Mouse (Mus musculus): Measurements from ENCODE around the gene Cebpe. TPM values are rescaled to one million over a fixed set of nuclear protein-coding genes. Genes with fewer than 3 reads are reported as not detected.

Gene Cebpe
- polyA plus RNA-seq, 1 experiment from 2014 or later, result not detected

- H3K27ac ChIP-seq (replicated peaks in 1 of 2; ENCODE audit: control insufficient read depth in 1 of 2, insufficient read depth in 1 of 2, low read depth in 2 of 2, low read length in 2 of 2), result no peak overlapping the region
- no peaks in the 10 kb centered on the region for H3K9me3 ChIP-seq (ENCODE audit: control insufficient read depth, low read length)
- H3K4me1 ChIP-seq (ENCODE audit: control insufficient read depth in 2 of 2, insufficient read depth in 2 of 2, low read length in 2 of 2), result no peaks in the 10 kb centered on the region
- H3K27me3 ChIP-seq (ENCODE audit: control insufficient read depth, insufficient read depth, low read length), result no peaks in the 10 kb centered on the region
- H3K4me3 ChIP-seq (ENCODE audit: control insufficient read depth in 1 of 2, insufficient read depth in 1 of 2, low read depth in 1 of 2, low read length in 2 of 2), result no peak overlapping the region
- ATAC-seq (ENCODE audit: insufficient number of reproducible peaks, insufficient read depth, low FRiP score, low read depth), result no peak
- no peak overlapping the region for H3K9ac ChIP-seq (ENCODE audit: low read length)
- 87% methylated on average over 16 of the region's 16 CpGs for WGBS
- peaks cover 85% of the 10 kb centered on the region for H3K36me3 ChIP-seq (ENCODE audit: control insufficient read depth, insufficient read depth, low read length)
- H3K4me2 ChIP-seq (ENCODE audit: low read length), result no peak overlapping the region
These were observed 33.2 kb downstream of the Cebpe start for GRCm38 (mm10) chr14:54678657-54679304.

- WGBS, result 89% methylated on average over 5 of the region's 5 CpGs
These were observed 35.7 kb downstream of the Cebpe start for GRCm38 (mm10) chr14:54676290-54676689.

GRCm38 (mm10) chr14:54674317-54674716 lies 37.7 kb downstream of the Cebpe start:
- Histone ChIP-seq H3K4me3 (ENCODE audit: control insufficient read depth in 1 of 2, insufficient read depth in 1 of 2, low read depth in 1 of 2, low read length in 2 of 2) (no peak overlapping the region), H3K36me3 (ENCODE audit: control insufficient read depth, insufficient read depth, low read length) (peaks cover 90% of the 10 kb centered on the region), H3K9me3 (ENCODE audit: control insufficient read depth, low read length) (no peaks in the 10 kb centered on the region), H3K9ac (ENCODE audit: low read length) (no peak overlapping the region), H3K4me2 (ENCODE audit: low read length) (no peak overlapping the region), H3K27ac (replicated peaks in 1 of 2; ENCODE audit: control insufficient read depth in 1 of 2, insufficient read depth in 1 of 2, low read depth in 2 of 2, low read length in 2 of 2) (0 out of 4 replicates have a peak overlapping the region, but pooled peaks of 1 of the 2 experiments have one; percentile 14), H3K4me1 (ENCODE audit: control insufficient read depth in 2 of 2, insufficient read depth in 2 of 2, low read length in 2 of 2) (no peaks in the 10 kb centered on the region), H3K27me3 (ENCODE audit: control insufficient read depth, insufficient read depth, low read length) (no peaks in the 10 kb centered on the region)
- ATAC-seq (ENCODE audit: insufficient number of reproducible peaks, insufficient read depth, low FRiP score, low read depth), result no peak
- 70% methylated on average over 2 of the region's 2 CpGs for WGBS

More at GRCm38 (mm10) chr14:54676290-54676689, 35.7 kb downstream of the Cebpe start:
- Histone ChIP-seq H3K36me3 (ENCODE audit: control insufficient read depth, insufficient read depth, low read length) (peaks cover 86% of the 10 kb centered on the region), H3K27me3 (ENCODE audit: control insufficient read depth, insufficient read depth, low read length) (no peaks in the 10 kb centered on the region), H3K4me1 (ENCODE audit: control insufficient read depth in 2 of 2, insufficient read depth in 2 of 2, low read length in 2 of 2) (no peaks in the 10 kb centered on the region), H3K9me3 (ENCODE audit: control insufficient read depth, low read length) (no peaks in the 10 kb centered on the region), H3K9ac (ENCODE audit: low read length) (no peak overlapping the region), H3K27ac (replicated peaks in 1 of 2; ENCODE audit: control insufficient read depth in 1 of 2, insufficient read depth in 1 of 2, low read depth in 2 of 2, low read length in 2 of 2) (no peak overlapping the region), H3K4me2 (ENCODE audit: low read length) (no peak overlapping the region), H3K4me3 (ENCODE audit: control insufficient read depth in 1 of 2, insufficient read depth in 1 of 2, low read depth in 1 of 2, low read length in 2 of 2) (no peak overlapping the region)
- ATAC-seq (ENCODE audit: insufficient number of reproducible peaks, insufficient read depth, low FRiP score, low read depth), result no peak

GRCm38 (mm10) chr14:54669381-54669780 lies 42.6 kb downstream of the Cebpe start:
- H3K27me3 ChIP-seq (ENCODE audit: control insufficient read depth, insufficient read depth, low read length), result no peaks in the 10 kb centered on the region
- no peaks in the 10 kb centered on the region for H3K9me3 ChIP-seq (ENCODE audit: control insufficient read depth, low read length)
- no peak overlapping the region for H3K4me3 ChIP-seq (ENCODE audit: control insufficient read depth in 1 of 2, insufficient read depth in 1 of 2, low read depth in 1 of 2, low read length in 2 of 2)
- no peak for ATAC-seq (ENCODE audit: insufficient number of reproducible peaks, insufficient read depth, low FRiP score, low read depth)
- no peak overlapping the region for H3K4me2 ChIP-seq (ENCODE audit: low read length)
- no peaks in the 10 kb centered on the region for H3K4me1 ChIP-seq (ENCODE audit: control insufficient read depth in 2 of 2, insufficient read depth in 2 of 2, low read length in 2 of 2)
- H3K27ac ChIP-seq (replicated peaks in 1 of 2; ENCODE audit: control insufficient read depth in 1 of 2, insufficient read depth in 1 of 2, low read depth in 2 of 2, low read length in 2 of 2), result no peak overlapping the region
- 81% methylated on average over 4 of the region's 4 CpGs for WGBS
- H3K9ac ChIP-seq (ENCODE audit: low read length), result no peak overlapping the region
- peaks cover 89% of the 10 kb centered on the region for H3K36me3 ChIP-seq (ENCODE audit: control insufficient read depth, insufficient read depth, low read length)

- ATAC-seq (ENCODE audit: insufficient number of reproducible peaks, insufficient read depth, low FRiP score, low read depth), result no peak
- H3K4me3 ChIP-seq (ENCODE audit: control insufficient read depth in 1 of 2, insufficient read depth in 1 of 2, low read depth in 1 of 2, low read length in 2 of 2), result no peak overlapping the region
- H3K9ac ChIP-seq (ENCODE audit: low read length), result no peak overlapping the region
- H3K4me1 ChIP-seq (ENCODE audit: control insufficient read depth in 2 of 2, insufficient read depth in 2 of 2, low read length in 2 of 2), result no peaks in the 10 kb centered on the region
- H3K27me3 ChIP-seq (ENCODE audit: control insufficient read depth, insufficient read depth, low read length), result no peaks in the 10 kb centered on the region
- 83% methylated on average over 10 of the region's 10 CpGs for whole genome bisulfite sequencing
- H3K36me3 ChIP-seq (ENCODE audit: control insufficient read depth, insufficient read depth, low read length), result peaks cover 97% of the 10 kb centered on the region
- H3K9me3 ChIP-seq (ENCODE audit: control insufficient read depth, low read length), result no peaks in the 10 kb centered on the region
- H3K4me2 ChIP-seq (ENCODE audit: low read length), result no peak overlapping the region
- H3K27ac ChIP-seq (replicated peaks in 1 of 2; ENCODE audit: control insufficient read depth in 1 of 2, insufficient read depth in 1 of 2, low read depth in 2 of 2, low read length in 2 of 2), result no peak overlapping the region
These were observed 47.3 kb downstream of the Cebpe start for GRCm38 (mm10) chr14:54664477-54665222.

Other genes starting within 250 kb of the Cebpe start
- 40.6 and 47.8 TPM in 2 replicates for gene Lrp10, start 248.0 kb downstream of the Cebpe start, polyA plus RNA-seq (2014; fragmentation: Nextera tagmentation; extraction: Ambion mirVana)
- gene Rem2, start 236.1 kb downstream of the Cebpe start, polyA plus RNA-seq (2014; fragmentation: Nextera tagmentation; extraction: Ambion mirVana), result 1.4 TPM in 2 replicates
- gene Prmt5, start 194.6 kb downstream of the Cebpe start, polyA plus RNA-seq (2014; fragmentation: Nextera tagmentation; extraction: Ambion mirVana), result 55.9 and 56.0 TPM in 2 replicates
- gene Haus4, start 157.6 kb downstream of the Cebpe start, polyA plus RNA-seq (2014; fragmentation: Nextera tagmentation; extraction: Ambion mirVana), result 36.1 and 36.3 TPM in 2 replicates
- gene Ajuba, start 134.6 kb downstream of the Cebpe start, polyA plus RNA-seq (2014; fragmentation: Nextera tagmentation; extraction: Ambion mirVana), result 22.4 and 25.4 TPM in 2 replicates
- 4.7 and 7.1 TPM in 2 replicates for gene 4931414P19Rik, start 106.2 kb downstream of the Cebpe start, polyA plus RNA-seq (2014; fragmentation: Nextera tagmentation; extraction: Ambion mirVana)
- 336 and 345 TPM in 2 replicates for gene Psmb5, start 94.2 kb downstream of the Cebpe start, polyA plus RNA-seq (2014; fragmentation: Nextera tagmentation; extraction: Ambion mirVana)
- gene Psmb11, start 90.7 kb downstream of the Cebpe start, polyA plus RNA-seq (2014; fragmentation: Nextera tagmentation; extraction: Ambion mirVana), result not detected in 2 replicates
- not detected in 2 replicates for gene Gm17606, start 71.2 kb downstream of the Cebpe start, polyA plus RNA-seq (2014; fragmentation: Nextera tagmentation; extraction: Ambion mirVana)
- 1.3 and 2.0 TPM in 2 replicates for gene Cdh24, start 70.8 kb downstream of the Cebpe start, polyA plus RNA-seq (2014; fragmentation: Nextera tagmentation; extraction: Ambion mirVana)
- 47.3 and 49.8 TPM in 2 replicates for gene 1700123O20Rik, start 26.0 kb downstream of the Cebpe start, polyA plus RNA-seq (2014; fragmentation: Nextera tagmentation; extraction: Ambion mirVana)
- gene Acin1, start 25.2 kb downstream of the Cebpe start, polyA plus RNA-seq (2014; fragmentation: Nextera tagmentation; extraction: Ambion mirVana), result 69.1 and 81.1 TPM in 2 replicates
- gene Gm29776, start 13.3 kb downstream of the Cebpe start, polyA plus RNA-seq (2014; fragmentation: Nextera tagmentation; extraction: Ambion mirVana), result 0.30 and 0.35 TPM in 2 replicates
- 5.0 and 5.1 TPM in 2 replicates for gene Slc7a8, start 69.8 kb upstream of the Cebpe start, polyA plus RNA-seq (2014; fragmentation: Nextera tagmentation; extraction: Ambion mirVana)
- gene Rnf212b, start 102.0 kb upstream of the Cebpe start, polyA plus RNA-seq (2014; fragmentation: Nextera tagmentation; extraction: Ambion mirVana), result not detected in 2 replicates
- gene Homez, start 158.8 kb upstream of the Cebpe start, polyA plus RNA-seq (2014; fragmentation: Nextera tagmentation; extraction: Ambion mirVana), result 8.2 and 9.5 TPM in 2 replicates
- 1.7 and 1.9 TPM in 2 replicates for gene Ppp1r3e, start 165.4 kb upstream of the Cebpe start, polyA plus RNA-seq (2014; fragmentation: Nextera tagmentation; extraction: Ambion mirVana)
- 3.0 and 4.3 TPM in 2 replicates for gene Bcl2l2, start 171.2 kb upstream of the Cebpe start, polyA plus RNA-seq (2014; fragmentation: Nextera tagmentation; extraction: Ambion mirVana)
- not detected in 2 replicates for gene Gm20521, start 171.3 kb upstream of the Cebpe start, polyA plus RNA-seq (2014; fragmentation: Nextera tagmentation; extraction: Ambion mirVana)
- gene Pabpn1, start 180.3 kb upstream of the Cebpe start, polyA plus RNA-seq (2014; fragmentation: Nextera tagmentation; extraction: Ambion mirVana), result 80.6 and 83.8 TPM in 2 replicates
- 18.5 and 25.6 TPM in 2 replicates for gene Slc22a17, start 201.0 kb upstream of the Cebpe start, polyA plus RNA-seq (2014; fragmentation: Nextera tagmentation; extraction: Ambion mirVana)
- 12.2 and 14.6 TPM in 2 replicates for gene Efs, start 214.0 kb upstream of the Cebpe start, polyA plus RNA-seq (2014; fragmentation: Nextera tagmentation; extraction: Ambion mirVana)
- not detected in 2 replicates for gene Il25, start 220.5 kb upstream of the Cebpe start, polyA plus RNA-seq (2014; fragmentation: Nextera tagmentation; extraction: Ambion mirVana)
- 0.58 and 0.72 TPM in 2 replicates for gene Cmtm5, start 224.1 kb upstream of the Cebpe start, polyA plus RNA-seq (2014; fragmentation: Nextera tagmentation; extraction: Ambion mirVana)